In genomic region chr10:60957820-60958233, GRCm38 (mm10) we compare ENCODE assay signal across 8 mouse cellular contexts.
DNase-seq lines count a peak whose midpoint lies in the region; ATAC-seq and TF ChIP-seq lines count a peak whose summit lies in the region.
"Had no signal": no experiment of that assay in that cellular context is flagged by ENCODE, and none has a peak within 500 bp of the region (broad histone marks: within the 10 kb centered on the region; RNA-seq: fewer than 3 reads in every experiment).

No protein-coding gene starts in this region.

- peak overlapping the region; percentile 9; the same call in 1 of the 2 replicates for H3K4me3 ChIP-seq in layer of hippocampus, adult 2 months
- H3K4me3 ChIP-seq in heart, embryonic 12.5 days: no peak overlapping the region
- H3K4me3 ChIP-seq: left cerebral cortex, adult 2 months had no signal

- ATAC-seq in heart, embryonic 12.5 days (ENCODE audit: insufficient number of reproducible peaks, low FRiP score): peak; percentile 37; the same call in 1 of the 2 replicates

- H3K27me3 ChIP-seq in heart, embryonic 12.5 days (replicated peaks): peaks cover 3% of the 10 kb centered on the region; the same call in 1 of the 2 replicates

- H3K4me1 ChIP-seq in heart, embryonic 12.5 days (replicated peaks): peaks cover 42% of the 10 kb centered on the region

- no peak for DNase-seq in layer of hippocampus, adult 2 months (ENCODE audit: low spot score in 2 of 2)
- DNase-seq in layer of hippocampus, postnatal 25 days (ENCODE audit: extremely low spot score in 1 of 2, low spot score in 1 of 2): no peak
- DNase-seq in B cell, adult 2 months: peak; percentile 44 to 60
- peak; percentile 53 for DNase-seq in brain, adult 2 months (ENCODE audit: low read depth, low spot score)
- DNase-seq in retina, postnatal 7 days (ENCODE audit: low read depth, low spot score): peak; percentile 34
- DNase-seq in gastrocnemius, adult 8-10 months (ENCODE audit: low spot score in 2 of 2): no peak

- no peak overlapping the region for H3K27ac ChIP-seq in layer of hippocampus, adult 2 months
- peak overlapping the region; percentile 63 for H3K27ac ChIP-seq in heart, embryonic 12.5 days (ENCODE audit: poor library complexity, severe bottlenecking)
- H3K27ac ChIP-seq: left cerebral cortex, adult 2 months had no signal

- no peak overlapping the region for H3K9ac ChIP-seq in heart, embryonic 12.5 days

- H3K36me3 ChIP-seq in heart, embryonic 12.5 days: no peaks in the 10 kb centered on the region

- WGBS in heart, embryonic 12.5 days: 17% methylated on average over 17 of the region's 17 CpGs

- H3K4me2 ChIP-seq in heart, embryonic 12.5 days: peak overlapping the region; percentile 38

- H3K9me3 ChIP-seq in heart, embryonic 12.5 days (replicated peaks): no peaks in the 10 kb centered on the region

- no peak for TF ChIP-seq CTCF in layer of hippocampus, adult 2 months (conservative IDR thresholded peaks at IDR 0.05)

Comparison
In these comparisons a context has a peak if more than half of its experiments do, and no peak if none do; other contexts are left out.
1. DNase-seq: peak in B cell, adult 2 months (2 of 2), brain, adult 2 months (single experiment) and retina, postnatal 7 days (single experiment); none in layer of hippocampus, adult 2 months (0 of 2), layer of hippocampus, postnatal 25 days (0 of 2) and gastrocnemius, adult 8-10 months (0 of 2).